In genomic region chr4:135312706-135313105, GRCm38 (mm10) we compare ENCODE assay signal across 8 mouse cellular contexts. TPM values are rescaled to one million over a fixed set of nuclear protein-coding genes. Genes with fewer than 3 reads are reported as not detected.
A peak's percentile ranks its signal among the peaks of the same experiment; 100 is the strongest.
DNase-seq lines count a peak whose midpoint lies in the region; ATAC-seq and TF ChIP-seq lines count a peak whose summit lies in the region.

No protein-coding gene starts in this region.

- no peak overlapping the region for H3K9ac ChIP-seq in kidney, postnatal 0 days (ENCODE audit: low read depth, low read length)
- no peak overlapping the region for H3K9ac ChIP-seq in forebrain, embryonic 11.5 days (ENCODE audit: low read length)

- peak; percentile 43 to 56 for DNase-seq in spleen, postnatal 36 days (ENCODE audit: low spot score in 2 of 2)
- no peak for DNase-seq in spleen, postnatal 14 days (ENCODE audit: low spot score in 2 of 2)
- peak; percentile 32 for DNase-seq in brain, embryonic 14.5 days (ENCODE audit: low read depth)
- peak; percentile 86 for DNase-seq in heart, adult 8-10 months (ENCODE audit: low spot score)
- peak; percentile 78 for DNase-seq in kidney, postnatal 0 days (ENCODE audit: low spot score)
- DNase-seq in lung, postnatal 25 days (ENCODE audit: low spot score), result peak; percentile 94
- no peak for DNase-seq in forebrain, embryonic 11.5 days (ENCODE audit: low spot score)
- DNase-seq in frontal cortex, postnatal 14 days (ENCODE audit: low spot score in 2 of 2), result no peak

- WGBS in kidney, postnatal 0 days, result 24% methylated on average over 4 of the region's 4 CpGs
- WGBS in forebrain, embryonic 11.5 days, result 63% methylated on average over 4 of the region's 4 CpGs

- no peak overlapping the region for H3K4me3 ChIP-seq in kidney, postnatal 0 days (replicated peaks; ENCODE audit: low read depth, low read length)
- H3K4me3 ChIP-seq in forebrain, embryonic 11.5 days (ENCODE audit: low read depth, low read length), result no peak overlapping the region

- peak; percentile 59 for ATAC-seq in kidney, postnatal 0 days (replicated peaks; ENCODE audit: low FRiP score, low read depth)
- no peak for ATAC-seq in forebrain, embryonic 11.5 days (replicated peaks; ENCODE audit: low FRiP score)

- peaks cover 17% of the 10 kb centered on the region; the same call in 1 of the 2 replicates for H3K36me3 ChIP-seq in kidney, postnatal 0 days (ENCODE audit: insufficient read depth, low read length)
- H3K36me3 ChIP-seq in forebrain, embryonic 11.5 days (ENCODE audit: control insufficient read depth, insufficient read depth, low read length), result peaks cover 13% of the 10 kb centered on the region

- no peaks in the 10 kb centered on the region for H3K27me3 ChIP-seq in kidney, postnatal 0 days (ENCODE audit: insufficient read depth, low read length)
- H3K27me3 ChIP-seq in forebrain, embryonic 11.5 days (ENCODE audit: control insufficient read depth, insufficient read depth, low read length), result no peaks in the 10 kb centered on the region

- peak overlapping the region; percentile 21; the same call in 1 of the 2 replicates for H3K4me2 ChIP-seq in kidney, postnatal 0 days (ENCODE audit: low read length)
- no peak overlapping the region for H3K4me2 ChIP-seq in forebrain, embryonic 11.5 days (ENCODE audit: low read depth, low read length, severe bottlenecking)

- no peak for TF ChIP-seq POLR2A in brain, embryonic 14.5 days (IDR thresholded peaks at IDR 0.05; ENCODE audit: borderline replicate concordance, extremely low read depth, insufficient read depth, insufficient read length, poor library complexity, severe bottlenecking)

- H3K9me3 ChIP-seq in kidney, postnatal 0 days (replicated peaks; ENCODE audit: low read length), result no peaks in the 10 kb centered on the region
- no peaks in the 10 kb centered on the region for H3K9me3 ChIP-seq in forebrain, embryonic 11.5 days (ENCODE audit: control insufficient read depth, low read length)

- TF ChIP-seq CTCF in brain, embryonic 14.5 days (IDR thresholded peaks at IDR 0.05; ENCODE audit: borderline replicate concordance, extremely low read depth, insufficient read depth, insufficient read length), result no peak
- TF ChIP-seq CTCF in kidney, postnatal 0 days (IDR thresholded peaks at IDR 0.05; ENCODE audit: low read depth), result no peak

- peak overlapping the region; percentile 70 for H3K27ac ChIP-seq in kidney, postnatal 0 days
- no peak overlapping the region for H3K27ac ChIP-seq in forebrain, embryonic 11.5 days (ENCODE audit: low read depth, low read length)

- H3K4me1 ChIP-seq in kidney, postnatal 0 days (replicated peaks; ENCODE audit: insufficient read depth, low read length), result peaks cover 28% of the 10 kb centered on the region
- 0 out of 2 replicates have a peak, but pooled peaks cover 2% of the 10 kb centered on the region for H3K4me1 ChIP-seq in forebrain, embryonic 11.5 days (replicated peaks; ENCODE audit: control insufficient read depth, insufficient read depth, low read length)

RNA-seq across cellular contexts. Expression of gene Clic4, which starts 40.1 kb away (rescaled TPM):
- 61.3 and 62.3 TPM in 2 replicates for polyA plus RNA-seq in brain, embryonic 14.5 days (2012; rRNA removed)
- 100 to 1,000 TPM; 236 to 258 (median 249) TPM for total RNA-seq in heart, adult 8-10 months (2022)
- 147 and 166 TPM in 2 replicates for polyA plus RNA-seq in kidney, postnatal 0 days (2015; fragmentation: Nextera tagmentation; extraction: Ambion mirVana)
- polyA plus RNA-seq in forebrain, embryonic 11.5 days (2014; fragmentation: Nextera tagmentation; extraction: Ambion mirVana), result 194 and 195 TPM in 2 replicates

RNA-seq across cellular contexts. Expression of gene Srrm1, which starts 40.4 kb away (rescaled TPM):
- polyA plus RNA-seq in brain, embryonic 14.5 days (2012; rRNA removed), result 76.9 and 133 TPM in 2 replicates
- total RNA-seq in heart, adult 8-10 months (2022), result 10 to 100 TPM; 47.4 to 70.9 (median 55.8) TPM
- 183 and 203 TPM in 2 replicates for polyA plus RNA-seq in kidney, postnatal 0 days (2015; fragmentation: Nextera tagmentation; extraction: Ambion mirVana)
- 212 and 241 TPM in 2 replicates for polyA plus RNA-seq in forebrain, embryonic 11.5 days (2014; fragmentation: Nextera tagmentation; extraction: Ambion mirVana)

Comparison
In these comparisons a context has a peak if more than half of its experiments do, and no peak if none do; other contexts are left out.
1. DNase-seq: peak in spleen, postnatal 36 days (2 of 2), brain, embryonic 14.5 days (single experiment), heart, adult 8-10 months (single experiment), kidney, postnatal 0 days (single experiment) and lung, postnatal 25 days (single experiment); none in spleen, postnatal 14 days (0 of 2), forebrain, embryonic 11.5 days (single experiment) and frontal cortex, postnatal 14 days (0 of 2).